Mouse (Mus musculus): ENCODE results near the gene Htr3b.
"Not testable (repeated sequence)": the region's sequence is repeated elsewhere in the genome, so short reads cannot be mapped to it uniquely, and the experiment has no call there.

Htr3b gene

GRCm38 (mm10) chr9:48964587-48965040 is at the start of gene Htr3b:
TSS of gene Htr3b (minus strand) at chr9:48964990.
- DNase-seq (ENCODE audit: low read depth, low spot score), result no peak

- peak; percentile 68 for DNase-seq (ENCODE audit: low read depth, low spot score)
These were observed 34.5 kb upstream of the Htr3b start for GRCm38 (mm10) chr9:48999256-48999655.

GRCm38 (mm10) chr9:48995735-48996134 is 30.9 kb upstream of the Htr3b start:
- no peak for DNase-seq (ENCODE audit: low read depth, low spot score)

GRCm38 (mm10) chr9:48994779-48995178 is 30.0 kb upstream of the Htr3b start:
- no peak for DNase-seq (ENCODE audit: low read depth, low spot score)

- no peak for DNase-seq (ENCODE audit: low read depth, low spot score)
These were observed 26.9 kb upstream of the Htr3b start for GRCm38 (mm10) chr9:48991671-48992070.

- no peak for DNase-seq (ENCODE audit: low read depth, low spot score)
These were observed 22.7 kb upstream of the Htr3b start for GRCm38 (mm10) chr9:48987201-48988101.

- DNase-seq (ENCODE audit: low read depth, low spot score), result peak; percentile 66
These were observed 21.9 kb upstream of the Htr3b start for GRCm38 (mm10) chr9:48986616-48987141.

GRCm38 (mm10) chr9:48985708-48986088 is 20.9 kb upstream of the Htr3b start:
- no peak for DNase-seq (ENCODE audit: low read depth, low spot score)

- DNase-seq (ENCODE audit: low read depth, low spot score), result peak; percentile 99
These were observed 20.3 kb upstream of the Htr3b start, which contains the start of gene Usp28 for GRCm38 (mm10) chr9:48984845-48985707. TSS of gene Usp28 (plus strand) at chr9:48985375.

GRCm38 (mm10) chr9:48984320-48984844 is 19.6 kb upstream of the Htr3b start:
- DNase-seq (ENCODE audit: low read depth, low spot score), result no peak

GRCm38 (mm10) chr9:48983801-48984200 is 19.0 kb upstream of the Htr3b start:
- not testable (repeated sequence) for DNase-seq (ENCODE audit: low read depth, low spot score)

GRCm38 (mm10) chr9:48981827-48982226 is 17.0 kb upstream of the Htr3b start:
- no peak for DNase-seq (ENCODE audit: low read depth, low spot score)

- DNase-seq (ENCODE audit: low read depth, low spot score), result no peak
These were observed 16.0 kb upstream of the Htr3b start for GRCm38 (mm10) chr9:48980781-48981180.

GRCm38 (mm10) chr9:48980371-48980770 is 15.6 kb upstream of the Htr3b start:
- no peak for DNase-seq (ENCODE audit: low read depth, low spot score)

- DNase-seq (ENCODE audit: low read depth, low spot score), result no peak
These were observed 12.0 kb upstream of the Htr3b start for GRCm38 (mm10) chr9:48976661-48977355.

- DNase-seq (ENCODE audit: low read depth, low spot score), result no peak
These were observed 7.7 kb upstream of the Htr3b start for GRCm38 (mm10) chr9:48972494-48972893.

GRCm38 (mm10) chr9:48962131-48962530 is 2.7 kb downstream of the Htr3b start:
- DNase-seq (ENCODE audit: low read depth, low spot score), result no peak

GRCm38 (mm10) chr9:48961314-48961713 is 3.5 kb downstream of the Htr3b start:
- DNase-seq (ENCODE audit: low read depth, low spot score), result no peak

GRCm38 (mm10) chr9:48947565-48947964 is 17.2 kb downstream of the Htr3b start:
- DNase-seq (ENCODE audit: low read depth, low spot score), result no peak

GRCm38 (mm10) chr9:48942349-48942748 is 22.4 kb downstream of the Htr3b start:
- no peak for DNase-seq (ENCODE audit: low read depth, low spot score)

- no peak for DNase-seq (ENCODE audit: low read depth, low spot score)
These were observed 35.4 kb downstream of the Htr3b start for GRCm38 (mm10) chr9:48929436-48929835.
